Mouse (Mus musculus) limb, embryonic 12.5 days (tissue): Measurements from ENCODE around the gene Papolb. TPM values are rescaled to one million over a fixed set of nuclear protein-coding genes. Genes with fewer than 3 reads are reported as not detected.

Experiments used
- ATAC-seq: fragments of 200-750 bp; cut with Nextera tagmentation; 2 replicates; pipeline ENCODE4 v1.8.0; 2017; ENCODE audit warnings: low read depth, moderate TSS enrichment; ENCODE audit not compliant: insufficient number of reproducible peaks, insufficient read depth, low FRiP score, low TSS enrichment
- H3K27ac ChIP-seq: fragments of 300-500 bp; sonication (generic); 2 replicates; pipeline ENCODE4 v1.5.1; 2016; ENCODE audit warnings: mild to moderate bottlenecking, moderate library complexity
- H3K27me3 ChIP-seq: fragments of 300-500 bp; sonication (generic); 2 replicates; pipeline ENCODE4 v1.6.1; 2016; ENCODE audit warnings: mild to moderate bottlenecking, moderate library complexity
- H3K36me3 ChIP-seq: fragments of 300-500 bp; sonication (generic); 2 replicates; pipeline ENCODE4 v1.6.1; 2016; ENCODE audit warnings: mild to moderate bottlenecking, moderate library complexity
- H3K4me1 ChIP-seq: fragments of 300-500 bp; sonication (generic); replicated peaks from 2 replicates; pipeline ENCODE4 v1.6.1; 2016
- H3K4me2 ChIP-seq: fragments of 300-500 bp; sonication (generic); 2 replicates; pipeline ENCODE4 v1.6.1; 2016; ENCODE audit warnings: mild to moderate bottlenecking, moderate library complexity
- H3K4me3 ChIP-seq: fragments of 300-500 bp; sonication (generic); replicated peaks from 2 replicates; pipeline ENCODE4 v1.5.1; 2016; ENCODE audit warnings: mild to moderate bottlenecking
- H3K9ac ChIP-seq: fragments of 300-500 bp; sonication (generic); replicated peaks from 2 replicates; pipeline ENCODE4 v1.6.1; 2016; ENCODE audit warnings: mild to moderate bottlenecking, moderate library complexity
- H3K9me3 ChIP-seq: fragments of 300-500 bp; sonication (generic); 2 replicates; pipeline ENCODE4 v1.6.1; 2016; ENCODE audit warnings: mild to moderate bottlenecking, moderate library complexity
- WGBS: fragments of 180-500 bp; shearing (Covaris S2); methylation state at CpG from one replicate; pipeline ENCODE4 v1.1.7; 2016; 5-methylcytosine and 5-hydroxymethylcytosine counted together
- polyA plus RNA-seq: library from polyadenylated mRNA; unstranded; fragments of >200 nt; fragmentation: Nextera tagmentation; extraction: Ambion mirVana; gene quantifications from 2 replicates; pipeline ENCODE4 v1.2.1, GENCODE M21; 2016

Papolb gene
- 0.13 and 0.27 TPM in 2 replicates for polyA plus RNA-seq

GRCm38 (mm10) chr5:142529915-142530314, at the start of gene Papolb:
TSS of gene Papolb (minus strand) at chr5:142530076.
- 0 out of 2 replicates have a peak within 1 kb of the TSS, but pooled peaks have one; percentile 4 for H3K9ac ChIP-seq
- no peak for ATAC-seq

GRCm38 (mm10) chr5:142578192-142578591, 48.3 kb upstream of the Papolb start:
- WGBS: 86% methylated on average over 10 of the region's 10 CpGs
- H3K9ac ChIP-seq: no peak overlapping the region

More at GRCm38 (mm10) chr5:142529915-142530314, at the start of gene Papolb:
- Histone ChIP-seq H3K36me3 (no peaks in the 10 kb centered on the region), H3K4me2 (peak within 1 kb of the TSS; percentile 43), H3K9me3 (no peaks in the 10 kb centered on the region), H3K27ac (no peak within 1 kb of the TSS), H3K4me1 (no peaks in the 10 kb centered on the region), H3K27me3 (peaks cover 29% of the 10 kb centered on the region), H3K4me3 (peak within 1 kb of the TSS; percentile 25)
- 40% methylated on average over 41 of the region's 41 CpGs for WGBS

GRCm38 (mm10) chr5:142576832-142577231, 47.0 kb upstream of the Papolb start:
- H3K36me3 ChIP-seq: no peaks in the 10 kb centered on the region
- ATAC-seq: no peak
- H3K4me1 ChIP-seq: no peaks in the 10 kb centered on the region
- WGBS: 84% methylated on average over 7 of the region's 7 CpGs
- no peak overlapping the region for H3K27ac ChIP-seq
- H3K4me3 ChIP-seq: no peak overlapping the region
- H3K9me3 ChIP-seq: peaks cover 11% of the 10 kb centered on the region
- H3K9ac ChIP-seq: no peak overlapping the region
- no peak overlapping the region for H3K4me2 ChIP-seq
- H3K27me3 ChIP-seq: 0 out of 2 replicates have a peak, but pooled peaks cover 2% of the 10 kb centered on the region

More at GRCm38 (mm10) chr5:142578192-142578591, 48.3 kb upstream of the Papolb start:
- 0 out of 2 replicates have a peak, but pooled peaks cover 2% of the 10 kb centered on the region for H3K27me3 ChIP-seq
- no peak overlapping the region for H3K4me2 ChIP-seq
- H3K27ac ChIP-seq: no peak overlapping the region
- no peaks in the 10 kb centered on the region for H3K36me3 ChIP-seq
- no peak for ATAC-seq
- no peaks in the 10 kb centered on the region for H3K4me1 ChIP-seq
- H3K4me3 ChIP-seq: no peak overlapping the region
- peaks cover 5% of the 10 kb centered on the region; the same call in 1 of the 2 replicates for H3K9me3 ChIP-seq

- WGBS: 80% methylated on average over 8 of the region's 8 CpGs
- Histone ChIP-seq H3K4me3 (no peak overlapping the region), H3K4me2 (no peak overlapping the region), H3K27me3 (0 out of 2 replicates have a peak, but pooled peaks cover under 1% of the 10 kb centered on the region), H3K9ac (no peak overlapping the region), H3K9me3 (peaks cover 11% of the 10 kb centered on the region), H3K4me1 (no peaks in the 10 kb centered on the region), H3K36me3 (no peaks in the 10 kb centered on the region), H3K27ac (no peak overlapping the region)
- no peak for ATAC-seq
Observed at GRCm38 (mm10) chr5:142574323-142575057, 44.6 kb upstream of the Papolb start.

- Histone ChIP-seq H3K4me2 (no peak overlapping the region), H3K4me1 (no peaks in the 10 kb centered on the region), H3K9ac (no peak overlapping the region), H3K27ac (no peak overlapping the region), H3K36me3 (no peaks in the 10 kb centered on the region), H3K27me3 (no peaks in the 10 kb centered on the region), H3K4me3 (no peak overlapping the region), H3K9me3 (peaks cover 14% of the 10 kb centered on the region)
- 81% methylated on average over 1 of the region's 1 CpGs for WGBS
- no peak for ATAC-seq
Observed at GRCm38 (mm10) chr5:142564606-142565005, 34.7 kb upstream of the Papolb start.

GRCm38 (mm10) chr5:142560261-142560660, 30.4 kb upstream of the Papolb start:
- 53% methylated on average over 7 of the region's 7 CpGs for WGBS
- no peaks in the 10 kb centered on the region for H3K9me3 ChIP-seq
- H3K36me3 ChIP-seq: no peaks in the 10 kb centered on the region
- no peak overlapping the region for H3K4me3 ChIP-seq
- H3K4me2 ChIP-seq: no peak overlapping the region
- H3K27ac ChIP-seq: no peak overlapping the region
- no peak overlapping the region for H3K9ac ChIP-seq
- no peaks in the 10 kb centered on the region for H3K4me1 ChIP-seq
- ATAC-seq: no peak
- no peaks in the 10 kb centered on the region for H3K27me3 ChIP-seq

- Histone ChIP-seq H3K27ac (no peak overlapping the region), H3K4me2 (peak overlapping the region; percentile 30), H3K4me1 (no peaks in the 10 kb centered on the region), H3K9me3 (no peaks in the 10 kb centered on the region), H3K4me3 (no peak overlapping the region), H3K9ac (no peak overlapping the region), H3K36me3 (no peaks in the 10 kb centered on the region), H3K27me3 (no peaks in the 10 kb centered on the region)
- WGBS: 13% methylated on average over 19 of the region's 21 CpGs
- ATAC-seq: 0 out of 2 replicates have a peak, but pooled peaks have one; percentile 50
Observed at GRCm38 (mm10) chr5:142557397-142558067, 27.7 kb upstream of the Papolb start.

GRCm38 (mm10) chr5:142556721-142557120, 26.8 kb upstream of the Papolb start:
- no peaks in the 10 kb centered on the region for H3K27me3 ChIP-seq
- no peak overlapping the region for H3K27ac ChIP-seq
- no peaks in the 10 kb centered on the region for H3K4me1 ChIP-seq
- H3K4me3 ChIP-seq: no peak overlapping the region
- 97% methylated on average over 4 of the region's 4 CpGs for WGBS
- no peak for ATAC-seq
- no peaks in the 10 kb centered on the region for H3K36me3 ChIP-seq
- H3K4me2 ChIP-seq: no peak overlapping the region
- H3K9me3 ChIP-seq: no peaks in the 10 kb centered on the region
- no peak overlapping the region for H3K9ac ChIP-seq

- no peak overlapping the region for H3K4me3 ChIP-seq
- 85% methylated on average over 5 of the region's 5 CpGs for WGBS
- no peaks in the 10 kb centered on the region for H3K27me3 ChIP-seq
- no peak for ATAC-seq
- no peaks in the 10 kb centered on the region for H3K4me1 ChIP-seq
- no peak overlapping the region for H3K9ac ChIP-seq
- no peaks in the 10 kb centered on the region for H3K36me3 ChIP-seq
- H3K9me3 ChIP-seq: no peaks in the 10 kb centered on the region
- H3K27ac ChIP-seq: no peak overlapping the region
- no peak overlapping the region for H3K4me2 ChIP-seq
Observed at GRCm38 (mm10) chr5:142555866-142556265, 26.0 kb upstream of the Papolb start.

GRCm38 (mm10) chr5:142550706-142551652, 21.1 kb upstream of the Papolb start, which contains the start of gene Radil:
TSS of gene Radil (minus strand) at chr5:142551098.
- Histone ChIP-seq H3K36me3 (no peaks in the 10 kb centered on the region), H3K4me3 (peak within 1 kb of the TSS; percentile 59), H3K4me2 (peak within 1 kb of the TSS; percentile 99), H3K9me3 (no peaks in the 10 kb centered on the region), H3K9ac (peak within 1 kb of the TSS; percentile 57), H3K27ac (peak within 1 kb of the TSS; percentile 60; the same call in 1 of the 2 replicates), H3K4me1 (peaks cover 22% of the 10 kb centered on the region), H3K27me3 (peaks cover 12% of the 10 kb centered on the region)
- ATAC-seq: peak; percentile 80
- WGBS: 3% methylated on average over 79 of the region's 80 CpGs
